Mouse (Mus musculus) intestine, postnatal 0 days (tissue): ENCODE measurements at regions not wholly inside any gene's neighbourhood (a gene's known extent, or its start where the extent isn't known, plus 50 kb on each side); places are given as distances from the start of the nearest gene placed in this dataset.

ENCODE experiments used
- ATAC-seq: fragments of 200-750 bp; cut with Nextera tagmentation; 2 replicates; pipeline ENCODE4 v1.8.0; 2017; ENCODE audit warnings: mild to moderate bottlenecking, moderate TSS enrichment, moderate library complexity
- H3K27ac ChIP-seq: fragments of 300-500 bp; sonication (generic); 2 replicates; pipeline ENCODE4 v1.5.1; 2014; ENCODE audit warnings: mild to moderate bottlenecking, low read depth, low read length, moderate library complexity
- H3K27me3 ChIP-seq: fragments of 300-500 bp; sonication (generic); replicated peaks from 2 replicates; pipeline ENCODE4 v1.6.1; 2014; ENCODE audit warnings: low read length, mixed read lengths; ENCODE audit not compliant: control insufficient read depth, insufficient read depth
- H3K36me3 ChIP-seq: fragments of 300-500 bp; sonication (generic); 2 replicates; pipeline ENCODE4 v1.6.1; 2014; ENCODE audit warnings: mild to moderate bottlenecking, moderate library complexity; ENCODE audit not compliant: control insufficient read depth, insufficient read depth
- H3K4me1 ChIP-seq: fragments of 300-500 bp; sonication (generic); replicated peaks from 2 replicates; pipeline ENCODE4 v1.6.1; 2014; ENCODE audit warnings: antibody characterized with exemption, low read length, mixed read lengths; ENCODE audit not compliant: control insufficient read depth, insufficient read depth
- H3K4me2 ChIP-seq: fragments of 300-500 bp; sonication (generic); replicated peaks from 2 replicates; pipeline ENCODE4 v1.6.1; 2014; ENCODE audit warnings: low read depth, mild to moderate bottlenecking, moderate library complexity
- H3K4me3 ChIP-seq: fragments of 300-500 bp; sonication (generic); 2 replicates; pipeline ENCODE4 v1.5.1; 2014; ENCODE audit warnings: low read depth, low read length
- H3K9ac ChIP-seq: fragments of 300-500 bp; sonication (generic); 2 replicates; pipeline ENCODE4 v1.6.1; 2014; ENCODE audit warnings: mild to moderate bottlenecking, low read depth, low read length
- H3K9me3 ChIP-seq: fragments of 300-500 bp; sonication (generic); 2 replicates; pipeline ENCODE4 v1.6.1; 2016; ENCODE audit warnings: mixed run types; ENCODE audit not compliant: control insufficient read depth
- CTCF ChIP-seq: sonication (generic); IDR thresholded peaks from 2 replicates; pipeline ENCODE4 v1.5.1; 2016; ENCODE audit warnings: low read depth, mild to moderate bottlenecking, control low read depth, antibody characterized with exemption, moderate library complexity
- WGBS: fragments of 180-500 bp; shearing (Covaris S2); extraction: QIAGEN DNeasy Blood & Tissue Kit; methylation state at CpG from one replicate; pipeline ENCODE4 v1.1.7; 2014; 5-methylcytosine and 5-hydroxymethylcytosine counted together

GRCm38 (mm10) chr12:90946528-90946918, 208.3 kb upstream of the Dio2 start:
- WGBS: 87% methylated on average over 4 of the region's 4 CpGs
- ATAC-seq: no peak

GRCm38 (mm10) chr12:90945743-90946527, 207.7 kb upstream of the Dio2 start:
- H3K27me3 ChIP-seq: no peaks in the 10 kb centered on the region
- H3K4me2 ChIP-seq: no peak overlapping the region
- no peak for TF ChIP-seq CTCF
- H3K4me1 ChIP-seq: no peaks in the 10 kb centered on the region
- H3K36me3 ChIP-seq: no peaks in the 10 kb centered on the region
- ATAC-seq: no peak
- H3K4me3 ChIP-seq: no peak overlapping the region
- H3K9me3 ChIP-seq: no peaks in the 10 kb centered on the region
- 83% methylated on average over 6 of the region's 6 CpGs for WGBS
- no peak overlapping the region for H3K27ac ChIP-seq
- no peak overlapping the region for H3K9ac ChIP-seq

More at GRCm38 (mm10) chr12:90946528-90946918, 208.3 kb upstream of the Dio2 start:
- H3K27ac ChIP-seq: no peak overlapping the region
- no peak overlapping the region for H3K4me2 ChIP-seq
- no peaks in the 10 kb centered on the region for H3K9me3 ChIP-seq
- H3K4me3 ChIP-seq: no peak overlapping the region
- H3K27me3 ChIP-seq: no peaks in the 10 kb centered on the region
- no peaks in the 10 kb centered on the region for H3K4me1 ChIP-seq
- TF ChIP-seq CTCF: no peak
- H3K9ac ChIP-seq: no peak overlapping the region
- no peaks in the 10 kb centered on the region for H3K36me3 ChIP-seq

- H3K36me3 ChIP-seq: no peaks in the 10 kb centered on the region
- no peak overlapping the region for H3K4me3 ChIP-seq
- H3K27me3 ChIP-seq: no peaks in the 10 kb centered on the region
- no peak for ATAC-seq
- H3K9me3 ChIP-seq: no peaks in the 10 kb centered on the region
- no peak for TF ChIP-seq CTCF
- no peak overlapping the region for H3K4me2 ChIP-seq
- no peaks in the 10 kb centered on the region for H3K4me1 ChIP-seq
- no peak overlapping the region for H3K27ac ChIP-seq
- H3K9ac ChIP-seq: no peak overlapping the region
- 95% methylated on average over 8 of the region's 8 CpGs for WGBS
These were observed 194.4 kb upstream of the Dio2 start for GRCm38 (mm10) chr12:90932684-90933083.

- no peaks in the 10 kb centered on the region for H3K4me1 ChIP-seq
- no peak overlapping the region for H3K4me3 ChIP-seq
- H3K27ac ChIP-seq: no peak overlapping the region
- H3K9ac ChIP-seq: no peak overlapping the region
- WGBS: 89% methylated on average over 5 of the region's 5 CpGs
- H3K27me3 ChIP-seq: no peaks in the 10 kb centered on the region
- no peaks in the 10 kb centered on the region for H3K9me3 ChIP-seq
- no peak for ATAC-seq
- H3K36me3 ChIP-seq: no peaks in the 10 kb centered on the region
- no peak overlapping the region for H3K4me2 ChIP-seq
- no peak for TF ChIP-seq CTCF
These were observed 194.0 kb upstream of the Dio2 start for GRCm38 (mm10) chr12:90932201-90932600.

- H3K9me3 ChIP-seq: no peaks in the 10 kb centered on the region
- H3K4me1 ChIP-seq: no peaks in the 10 kb centered on the region
- no peak overlapping the region for H3K9ac ChIP-seq
- ATAC-seq: no peak
- H3K27ac ChIP-seq: no peak overlapping the region
- 68% methylated on average over 6 of the region's 6 CpGs for WGBS
- H3K4me3 ChIP-seq: no peak overlapping the region
- no peak overlapping the region for H3K4me2 ChIP-seq
- no peaks in the 10 kb centered on the region for H3K36me3 ChIP-seq
- H3K27me3 ChIP-seq: no peaks in the 10 kb centered on the region
- TF ChIP-seq CTCF: no peak
These were observed 192.0 kb upstream of the Dio2 start for GRCm38 (mm10) chr12:90930091-90930715.

GRCm38 (mm10) chr12:90923603-90924002, 185.4 kb upstream of the Dio2 start:
- no peak for ATAC-seq
- no peak overlapping the region for H3K9ac ChIP-seq
- H3K4me2 ChIP-seq: no peak overlapping the region
- TF ChIP-seq CTCF: no peak
- H3K4me3 ChIP-seq: no peak overlapping the region
- no peaks in the 10 kb centered on the region for H3K36me3 ChIP-seq
- no peaks in the 10 kb centered on the region for H3K9me3 ChIP-seq
- no peaks in the 10 kb centered on the region for H3K4me1 ChIP-seq
- no peaks in the 10 kb centered on the region for H3K27me3 ChIP-seq
- WGBS: 89% methylated on average over 2 of the region's 2 CpGs
- no peak overlapping the region for H3K27ac ChIP-seq
